Mouse (Mus musculus): ENCODE data around the gene Lrrc36. TPM values are rescaled to one million over a fixed set of nuclear protein-coding genes. Genes with fewer than 3 reads are reported as not detected.

Lrrc36 gene
- polyA plus RNA-seq, 1 experiment from 2014 or later = 0.50 TPM

DNA sequence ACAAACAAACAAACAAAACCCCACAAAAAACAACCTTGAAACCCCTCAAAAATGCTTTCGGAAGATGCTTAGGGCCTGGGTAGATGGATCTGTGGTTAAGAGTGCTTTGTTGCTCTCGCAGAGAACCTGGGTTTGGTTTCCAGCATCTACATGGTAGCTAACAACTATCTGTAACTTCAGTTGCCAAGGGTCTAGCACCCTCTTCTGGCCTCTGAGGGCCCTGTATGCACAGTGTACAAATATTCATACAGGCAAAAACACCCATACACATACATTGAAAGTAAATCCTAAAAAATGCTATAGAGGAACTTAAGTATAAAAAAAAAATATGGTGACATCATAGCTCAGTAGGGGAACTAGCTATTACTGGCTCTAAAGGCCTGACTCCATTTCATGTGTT lies 29.3 kb upstream of the Lrrc36 start:
- peaks cover 6% of the 10 kb centered on the region; the same call in 1 of the 2 replicates for H3K4me1 ChIP-seq (ENCODE audit: insufficient read depth)
- TF ChIP-seq CTCF (IDR thresholded peaks at IDR 0.05; ENCODE audit: low read depth) = no peak
- H3K9ac ChIP-seq = no peak overlapping the region
- H3K9me3 ChIP-seq (ENCODE audit: low read depth, low read length) = no peaks in the 10 kb centered on the region
- DNase-seq = no peak
- H3K4me2 ChIP-seq = no peak overlapping the region
- H3K27ac ChIP-seq (ENCODE audit: low read depth) = no peak overlapping the region
- H3K36me3 ChIP-seq (ENCODE audit: insufficient read depth) = no peaks in the 10 kb centered on the region
- H3K4me3 ChIP-seq (ENCODE audit: low read depth, low read length) = no peak overlapping the region
- WGBS = 94% methylated on average over 2 of the region's 2 CpGs
- H3K27me3 ChIP-seq (ENCODE audit: insufficient read depth, low read length) = no peaks in the 10 kb centered on the region
- no peak for ATAC-seq (ENCODE audit: insufficient read depth)

DNA sequence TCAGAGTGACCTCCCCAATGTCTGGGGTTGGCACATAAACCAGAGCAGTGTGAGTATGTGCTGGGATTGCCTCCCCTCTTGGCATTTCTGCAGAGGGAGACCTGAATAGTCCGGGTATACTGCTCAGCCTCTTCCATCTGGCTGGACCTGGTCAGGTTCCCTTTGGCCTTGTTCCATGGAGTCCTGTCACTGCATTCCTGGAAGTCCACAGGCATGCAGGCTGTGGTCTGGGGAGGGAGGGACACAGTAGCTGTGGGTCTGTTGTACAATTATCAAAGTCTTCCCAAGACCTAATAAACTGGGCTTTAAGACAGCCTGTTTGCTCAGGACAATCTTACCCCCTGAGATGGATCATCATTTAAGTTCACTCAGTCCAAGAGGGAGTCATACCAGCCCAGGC lies 26.2 kb upstream of the Lrrc36 start:
- ATAC-seq (ENCODE audit: insufficient read depth) = no peak
- DNase-seq = peak; percentile 27
- 35% methylated on average over 1 of the region's 1 CpGs for WGBS

DNA sequence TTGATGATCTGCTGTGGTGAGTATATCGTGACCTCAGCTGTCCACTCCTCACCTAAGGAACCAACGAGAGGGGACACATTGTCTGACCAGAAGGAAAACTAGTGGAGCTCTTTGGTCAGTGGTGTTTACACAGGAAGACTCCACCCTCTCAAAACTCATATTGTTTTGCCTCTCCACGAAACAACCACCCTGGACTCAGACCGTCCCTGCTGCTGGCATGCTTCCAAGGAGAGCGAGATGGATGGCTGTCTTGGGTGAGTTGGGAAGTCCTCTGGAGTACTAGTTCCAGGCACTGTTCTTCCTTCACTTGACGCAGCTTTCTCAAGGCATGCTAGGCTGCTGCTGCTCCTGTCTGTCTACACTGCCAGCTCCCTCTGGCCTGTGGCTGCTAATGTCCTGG lies 24.3 kb upstream of the Lrrc36 start:
- Histone ChIP-seq H3K27ac (ENCODE audit: low read depth) (no peak overlapping the region), H3K4me3 (ENCODE audit: low read depth, low read length) (no peak overlapping the region), H3K4me1 (ENCODE audit: insufficient read depth) (no peaks in the 10 kb centered on the region), H3K4me2 (no peak overlapping the region), H3K9me3 (ENCODE audit: low read depth, low read length) (no peaks in the 10 kb centered on the region), H3K36me3 (ENCODE audit: insufficient read depth) (no peaks in the 10 kb centered on the region), H3K27me3 (ENCODE audit: insufficient read depth, low read length) (no peaks in the 10 kb centered on the region), H3K9ac (no peak overlapping the region)
- no peak for TF ChIP-seq CTCF (IDR thresholded peaks at IDR 0.05; ENCODE audit: low read depth)
- WGBS = 36% methylated on average over 6 of the region's 6 CpGs
- 0 out of 2 replicates have a peak, but pooled peaks have one; percentile 37 for ATAC-seq (ENCODE audit: insufficient read depth)
- peak; percentile 79 for DNase-seq

More for the DNA sequence above, 26.2 kb upstream of the Lrrc36 start:
- H3K4me3 ChIP-seq (ENCODE audit: low read depth, low read length) = no peak overlapping the region
- H3K27ac ChIP-seq (ENCODE audit: low read depth) = no peak overlapping the region
- H3K9me3 ChIP-seq (ENCODE audit: low read depth, low read length) = no peaks in the 10 kb centered on the region
- no peaks in the 10 kb centered on the region for H3K27me3 ChIP-seq (ENCODE audit: insufficient read depth, low read length)
- no peak overlapping the region for H3K4me2 ChIP-seq
- H3K4me1 ChIP-seq (ENCODE audit: insufficient read depth) = no peaks in the 10 kb centered on the region
- TF ChIP-seq CTCF (IDR thresholded peaks at IDR 0.05; ENCODE audit: low read depth) = no peak
- H3K36me3 ChIP-seq (ENCODE audit: insufficient read depth) = no peaks in the 10 kb centered on the region
- H3K9ac ChIP-seq = no peak overlapping the region

GRCm38 (mm10) chr8:105393089-105393787 lies 20.1 kb upstream of the Lrrc36 start:
- H3K4me2 ChIP-seq = no peak overlapping the region
- H3K9me3 ChIP-seq (ENCODE audit: low read depth, low read length) = no peaks in the 10 kb centered on the region
- no peaks in the 10 kb centered on the region for H3K27me3 ChIP-seq (ENCODE audit: insufficient read depth, low read length)
- no peak for TF ChIP-seq CTCF (IDR thresholded peaks at IDR 0.05; ENCODE audit: low read depth)
- DNase-seq (no peak), ATAC-seq (ENCODE audit: insufficient read depth) (no peak)
- 79% methylated on average over 12 of the region's 12 CpGs for WGBS
- no peaks in the 10 kb centered on the region for H3K4me1 ChIP-seq (ENCODE audit: insufficient read depth)
- H3K36me3 ChIP-seq (ENCODE audit: insufficient read depth) = no peaks in the 10 kb centered on the region
- H3K9ac ChIP-seq = no peak overlapping the region
- no peak overlapping the region for H3K27ac ChIP-seq (ENCODE audit: low read depth)
- no peak overlapping the region for H3K4me3 ChIP-seq (ENCODE audit: low read depth, low read length)

DNA sequence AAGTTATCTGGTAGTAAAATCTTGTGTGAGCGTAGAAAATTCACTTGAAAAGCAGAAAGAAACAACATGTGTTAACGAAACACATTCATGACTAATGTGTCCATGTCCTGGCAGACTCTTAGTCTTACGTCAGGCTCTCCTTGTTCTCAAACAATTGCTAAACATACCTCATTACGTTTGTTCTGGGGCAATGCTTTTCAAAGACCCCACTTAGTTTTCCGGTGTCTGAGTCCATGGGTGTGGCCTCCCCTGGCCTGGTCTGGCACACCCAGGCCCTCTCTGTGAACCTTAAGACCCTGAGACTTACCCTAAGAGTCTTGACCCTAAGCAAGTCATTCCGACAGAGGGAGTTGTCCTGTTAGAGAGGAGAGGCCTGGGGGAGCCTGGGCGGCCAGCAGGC lies 19.5 kb upstream of the Lrrc36 start:
- Histone ChIP-seq H3K27ac (ENCODE audit: low read depth) (no peak overlapping the region), H3K4me2 (no peak overlapping the region), H3K36me3 (ENCODE audit: insufficient read depth) (no peaks in the 10 kb centered on the region), H3K4me1 (ENCODE audit: insufficient read depth) (no peaks in the 10 kb centered on the region), H3K4me3 (ENCODE audit: low read depth, low read length) (no peak overlapping the region), H3K9ac (no peak overlapping the region), H3K27me3 (ENCODE audit: insufficient read depth, low read length) (no peaks in the 10 kb centered on the region), H3K9me3 (ENCODE audit: low read depth, low read length) (no peaks in the 10 kb centered on the region)
- TF ChIP-seq CTCF (IDR thresholded peaks at IDR 0.05; ENCODE audit: low read depth) = no peak
- WGBS = 70% methylated on average over 7 of the region's 7 CpGs
- no peak for ATAC-seq (ENCODE audit: insufficient read depth)
- no peak for DNase-seq

GRCm38 (mm10) chr8:105397747-105398146 lies 15.6 kb upstream of the Lrrc36 start:
- DNase-seq = peak; percentile 89

DNA sequence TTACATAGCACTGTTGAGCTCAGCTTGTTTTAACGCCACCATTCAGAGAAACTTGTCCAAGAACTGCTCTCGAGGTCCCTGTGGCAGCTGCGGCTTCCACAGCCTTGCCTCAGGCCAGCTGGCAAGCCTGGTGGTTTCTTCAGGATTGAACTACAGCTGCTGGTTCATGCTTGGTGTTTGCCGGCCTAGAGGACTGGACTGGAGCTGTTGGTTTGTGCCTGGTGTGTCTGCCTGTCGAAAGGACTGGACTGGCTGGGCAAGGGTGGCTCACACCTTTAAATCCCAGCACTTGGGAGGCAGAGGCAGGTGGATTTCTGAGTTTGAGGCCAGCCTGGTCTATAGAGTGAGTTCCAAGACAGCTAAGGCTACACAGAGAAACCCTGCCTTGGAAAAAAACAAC lies 13.4 kb upstream of the Lrrc36 start:
- H3K27me3 ChIP-seq (ENCODE audit: insufficient read depth, low read length) = no peaks in the 10 kb centered on the region
- ATAC-seq (ENCODE audit: insufficient read depth) (no peak), DNase-seq (no peak)
- H3K27ac ChIP-seq (ENCODE audit: low read depth) = no peak overlapping the region
- H3K4me3 ChIP-seq (ENCODE audit: low read depth, low read length) = no peak overlapping the region
- H3K36me3 ChIP-seq (ENCODE audit: insufficient read depth) = no peaks in the 10 kb centered on the region
- 83% methylated on average over 5 of the region's 5 CpGs for WGBS
- no peaks in the 10 kb centered on the region for H3K4me1 ChIP-seq (ENCODE audit: insufficient read depth)
- no peak for TF ChIP-seq CTCF (IDR thresholded peaks at IDR 0.05; ENCODE audit: low read depth)
- no peaks in the 10 kb centered on the region for H3K9me3 ChIP-seq (ENCODE audit: low read depth, low read length)
- no peak overlapping the region for H3K4me2 ChIP-seq
- H3K9ac ChIP-seq = no peak overlapping the region

More at GRCm38 (mm10) chr8:105397747-105398146, 15.6 kb upstream of the Lrrc36 start:
- H3K27me3 ChIP-seq (ENCODE audit: insufficient read depth, low read length) = no peaks in the 10 kb centered on the region
- H3K4me2 ChIP-seq = no peak overlapping the region
- no peak overlapping the region for H3K9ac ChIP-seq
- H3K4me3 ChIP-seq (ENCODE audit: low read depth, low read length) = no peak overlapping the region
- H3K27ac ChIP-seq (ENCODE audit: low read depth) = no peak overlapping the region
- H3K4me1 ChIP-seq (ENCODE audit: insufficient read depth) = no peaks in the 10 kb centered on the region
- no peaks in the 10 kb centered on the region for H3K9me3 ChIP-seq (ENCODE audit: low read depth, low read length)
- WGBS = 29% methylated on average over 3 of the region's 3 CpGs
- no peaks in the 10 kb centered on the region for H3K36me3 ChIP-seq (ENCODE audit: insufficient read depth)
- peak; percentile 69 for TF ChIP-seq CTCF (IDR thresholded peaks at IDR 0.05; ENCODE audit: low read depth)
- ATAC-seq (ENCODE audit: insufficient read depth) = no peak
